Mouse (Mus musculus) heart, embryonic 11.5 days (tissue): ENCODE results near the gene Pkp4. TPM values are rescaled to one million over a fixed set of nuclear protein-coding genes. Genes with fewer than 3 reads are reported as not detected.
A peak's percentile ranks its signal among the peaks of the same experiment; 100 is the strongest.

ENCODE experiments used
- ATAC-seq: fragments of 200-750 bp; cut with Nextera tagmentation; replicated peaks from 2 replicates; pipeline ENCODE4 v1.8.0; 2017; ENCODE audit warnings: moderate library complexity; ENCODE audit not compliant: insufficient number of reproducible peaks, low FRiP score, low TSS enrichment
- H3K27ac ChIP-seq: fragments of 300-500 bp; sonication (generic); 2 replicates; pipeline ENCODE4 v1.5.1; 2014; ENCODE audit warnings: mild to moderate bottlenecking, low read depth, low read length
- H3K27me3 ChIP-seq: fragments of 300-500 bp; sonication (generic); 2 replicates; pipeline ENCODE4 v1.6.1; 2014; ENCODE audit warnings: mild to moderate bottlenecking, low read length, mixed read lengths; ENCODE audit not compliant: control insufficient read depth, insufficient read depth
- H3K36me3 ChIP-seq: fragments of 300-500 bp; sonication (generic); 2 replicates; pipeline ENCODE4 v1.6.1; 2014; ENCODE audit warnings: mild to moderate bottlenecking, low read length, moderate library complexity, mixed read lengths; ENCODE audit not compliant: control insufficient read depth, insufficient read depth
- H3K4me1 ChIP-seq: fragments of 300-500 bp; sonication (generic); 2 replicates; pipeline ENCODE4 v1.6.1; 2014; ENCODE audit warnings: low read length; ENCODE audit not compliant: control insufficient read depth, insufficient read depth
- H3K4me2 ChIP-seq: fragments of 300-500 bp; sonication (generic); 2 replicates; pipeline ENCODE4 v1.6.1; 2014; ENCODE audit warnings: mild to moderate bottlenecking, moderate library complexity
- H3K4me3 ChIP-seq: fragments of 300-500 bp; sonication (generic); 2 replicates; pipeline ENCODE4 v1.5.1; 2014; ENCODE audit warnings: low read depth, low read length
- H3K9ac ChIP-seq: fragments of 300-500 bp; sonication (generic); 2 replicates; pipeline ENCODE4 v1.6.1; 2014; ENCODE audit warnings: mild to moderate bottlenecking, low read depth, low read length, moderate library complexity
- H3K9me3 ChIP-seq: fragments of 300-500 bp; sonication (generic); replicated peaks from 2 replicates; pipeline ENCODE4 v1.6.1; 2016; ENCODE audit warnings: low read length; ENCODE audit not compliant: control insufficient read depth
- WGBS: fragments of 180-500 bp; shearing (Covaris S2); extraction: QIAGEN DNeasy Blood & Tissue Kit; methylation state at CpG from one replicate; pipeline ENCODE4 v1.1.7; 2014; ENCODE audit not compliant: insufficient replicate concordance; 5-methylcytosine and 5-hydroxymethylcytosine counted together
- polyA plus RNA-seq: library from polyadenylated mRNA; unstranded; fragments of >200 nt; fragmentation: Nextera tagmentation; extraction: Ambion mirVana; gene quantifications from 2 replicates; pipeline ENCODE4 v1.2.1, GENCODE M21; 2014

Pkp4 gene
- polyA plus RNA-seq, 1 experiment from 2014 or later, result 37.6 TPM

GRCm38 (mm10) chr2:59161441-59162284, 1.0 kb downstream of the Pkp4 start:
- peak overlapping the region; percentile 79 for H3K4me2 ChIP-seq
- peak; percentile 73 for ATAC-seq
- WGBS, result under 1% methylated on average over 71 of the region's 74 CpGs
- peak overlapping the region; percentile 91 for H3K9ac ChIP-seq
- peak overlapping the region; percentile 95 for H3K27ac ChIP-seq
- peaks cover 15% of the 10 kb centered on the region; the same call in 1 of the 2 replicates for H3K4me1 ChIP-seq
- no peaks in the 10 kb centered on the region for H3K36me3 ChIP-seq
- peak overlapping the region; percentile 86 for H3K4me3 ChIP-seq
- no peaks in the 10 kb centered on the region for H3K27me3 ChIP-seq
- H3K9me3 ChIP-seq, result no peaks in the 10 kb centered on the region

DNA sequence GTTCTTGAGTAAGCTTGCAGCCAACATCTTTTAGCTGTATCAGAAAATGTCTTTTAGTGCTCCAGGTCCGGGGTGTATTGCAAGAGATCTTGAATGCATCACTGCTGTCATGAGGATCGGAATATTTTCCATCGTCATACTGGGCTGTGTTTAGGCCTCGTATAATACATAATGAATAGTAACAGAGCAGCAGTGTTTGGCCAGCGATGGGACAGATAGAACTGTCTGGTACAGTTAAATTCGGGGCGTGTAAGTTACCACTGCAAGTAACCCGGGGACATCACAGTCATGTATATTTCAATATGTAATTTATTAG, 1.6 kb downstream of the Pkp4 start:
- no peak for ATAC-seq
- Histone ChIP-seq H3K36me3 (no peaks in the 10 kb centered on the region), H3K27me3 (no peaks in the 10 kb centered on the region), H3K9ac (peak overlapping the region; percentile 91), H3K4me3 (peak overlapping the region; percentile 86), H3K9me3 (no peaks in the 10 kb centered on the region), H3K27ac (peak overlapping the region; percentile 95; the same call in 1 of the 2 replicates), H3K4me2 (peak overlapping the region; percentile 79), H3K4me1 (peaks cover 16% of the 10 kb centered on the region; the same call in 1 of the 2 replicates)
- WGBS, result 30% methylated on average over 8 of the region's 8 CpGs

DNA sequence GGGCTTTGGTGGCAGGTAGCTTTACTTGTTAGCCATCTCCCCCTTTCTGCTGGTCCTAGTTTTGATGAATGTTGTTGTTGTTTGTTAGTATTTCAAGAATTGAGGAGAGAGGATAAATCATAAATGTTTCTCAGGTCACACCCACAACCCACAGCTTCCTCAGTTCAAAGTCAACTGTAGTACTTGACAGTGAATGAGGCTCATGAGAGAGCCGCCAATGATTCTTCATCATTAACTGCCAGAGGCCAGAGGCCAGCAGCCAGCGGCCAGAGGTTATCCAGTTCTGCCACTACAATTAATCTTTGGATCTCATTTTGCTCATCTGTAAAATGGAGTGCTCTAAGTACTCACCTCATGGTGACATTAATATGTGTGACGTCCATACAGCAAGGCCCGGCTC, 6.3 kb downstream of the Pkp4 start:
- Histone ChIP-seq H3K36me3 (no peaks in the 10 kb centered on the region), H3K4me2 (no peak overlapping the region), H3K27ac (no peak overlapping the region), H3K4me3 (no peak overlapping the region), H3K9me3 (no peaks in the 10 kb centered on the region), H3K9ac (no peak overlapping the region), H3K27me3 (no peaks in the 10 kb centered on the region), H3K4me1 (peaks cover 25% of the 10 kb centered on the region)
- ATAC-seq, result no peak
- 69% methylated on average over 4 of the region's 4 CpGs for WGBS

DNA sequence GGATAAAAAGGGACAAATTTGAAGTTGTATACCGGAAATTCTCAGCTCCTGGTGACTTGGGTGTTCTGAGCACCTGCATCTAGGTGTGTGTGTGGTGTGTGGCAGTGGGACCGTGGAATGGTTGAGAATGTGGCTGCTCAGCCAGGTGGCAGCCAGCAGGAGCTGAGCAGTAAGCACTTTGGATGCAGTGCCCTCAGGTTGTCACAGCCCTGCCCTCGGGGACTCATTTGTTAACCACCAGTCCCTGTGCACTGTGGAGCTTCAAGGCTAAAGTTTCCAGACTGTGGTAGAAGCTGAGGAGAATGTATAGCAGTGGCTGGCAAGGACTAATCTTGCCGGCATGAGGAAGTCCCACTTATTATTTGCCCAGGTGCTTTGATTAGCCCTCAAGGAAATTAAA, 7.2 kb downstream of the Pkp4 start:
- Histone ChIP-seq H3K4me1 (peaks cover 26% of the 10 kb centered on the region), H3K9ac (no peak overlapping the region), H3K4me3 (no peak overlapping the region), H3K27me3 (no peaks in the 10 kb centered on the region), H3K36me3 (no peaks in the 10 kb centered on the region), H3K27ac (no peak overlapping the region), H3K9me3 (no peaks in the 10 kb centered on the region), H3K4me2 (no peak overlapping the region)
- no peak for ATAC-seq
- 79% methylated on average over 4 of the region's 4 CpGs for WGBS

GRCm38 (mm10) chr2:59169572-59170207, 9.0 kb downstream of the Pkp4 start:
- ATAC-seq, result no peak
- H3K4me3 ChIP-seq, result no peak overlapping the region
- H3K27me3 ChIP-seq, result no peaks in the 10 kb centered on the region
- peaks cover 17% of the 10 kb centered on the region for H3K4me1 ChIP-seq
- 54% methylated on average over 9 of the region's 9 CpGs for WGBS
- H3K27ac ChIP-seq, result no peak overlapping the region
- H3K36me3 ChIP-seq, result no peaks in the 10 kb centered on the region
- H3K9me3 ChIP-seq, result no peaks in the 10 kb centered on the region
- no peak overlapping the region for H3K9ac ChIP-seq
- H3K4me2 ChIP-seq, result no peak overlapping the region

GRCm38 (mm10) chr2:59170208-59170589, 9.5 kb downstream of the Pkp4 start:
- H3K4me3 ChIP-seq, result no peak overlapping the region
- H3K36me3 ChIP-seq, result no peaks in the 10 kb centered on the region
- ATAC-seq, result no peak
- peaks cover 17% of the 10 kb centered on the region for H3K4me1 ChIP-seq
- H3K27me3 ChIP-seq, result no peaks in the 10 kb centered on the region
- H3K9me3 ChIP-seq, result no peaks in the 10 kb centered on the region
- H3K27ac ChIP-seq, result no peak overlapping the region
- no peak overlapping the region for H3K9ac ChIP-seq
- 58% methylated on average over 3 of the region's 3 CpGs for WGBS
- no peak overlapping the region for H3K4me2 ChIP-seq

DNA sequence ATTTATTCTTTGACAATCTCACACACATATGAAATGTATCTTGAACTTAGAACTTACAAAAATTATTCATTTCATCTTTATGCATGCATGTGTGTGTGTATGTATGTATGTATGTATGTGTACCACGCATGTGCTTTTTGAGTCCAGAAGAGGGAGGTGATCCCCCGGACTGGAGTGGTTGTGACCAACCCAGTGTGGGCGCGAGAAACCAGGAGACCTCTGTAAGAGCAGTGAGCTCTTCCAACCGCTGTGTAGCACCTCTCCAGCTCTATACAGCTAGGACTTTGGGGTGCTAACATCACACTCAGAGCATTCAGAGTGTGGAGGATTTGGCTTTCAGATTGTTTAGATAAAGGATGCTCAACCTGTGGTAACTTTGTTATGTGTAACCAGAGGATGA, 9.9 kb downstream of the Pkp4 start:
- no peak overlapping the region for H3K4me3 ChIP-seq
- no peak overlapping the region for H3K4me2 ChIP-seq
- no peaks in the 10 kb centered on the region for H3K9me3 ChIP-seq
- WGBS, result 97% methylated on average over 5 of the region's 5 CpGs
- no peaks in the 10 kb centered on the region for H3K36me3 ChIP-seq
- peaks cover 17% of the 10 kb centered on the region for H3K4me1 ChIP-seq
- no peak for ATAC-seq
- no peak overlapping the region for H3K9ac ChIP-seq
- no peaks in the 10 kb centered on the region for H3K27me3 ChIP-seq
- no peak overlapping the region for H3K27ac ChIP-seq

DNA sequence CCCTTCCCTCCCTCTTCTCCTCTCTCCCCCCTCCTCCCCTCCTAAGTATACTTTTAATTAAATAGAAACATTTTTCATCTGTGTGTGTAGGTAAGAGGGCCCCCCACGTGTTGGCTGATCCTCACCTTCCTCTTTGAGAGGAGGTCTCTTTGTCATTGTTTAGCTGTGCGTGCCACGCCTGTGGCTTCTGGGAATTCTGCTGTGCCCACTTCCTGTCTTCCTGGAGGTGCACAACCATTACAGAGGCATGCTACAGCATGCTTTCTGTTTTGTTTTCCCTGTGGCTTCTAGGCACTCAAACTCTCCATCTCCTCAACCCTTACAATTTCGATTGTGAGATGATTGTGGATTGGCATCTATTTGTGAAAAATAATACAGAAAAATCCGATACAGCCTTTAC, 10.9 kb downstream of the Pkp4 start:
- 65% methylated on average over 5 of the region's 5 CpGs for WGBS
- Histone ChIP-seq H3K4me1 (peaks cover 17% of the 10 kb centered on the region), H3K36me3 (no peaks in the 10 kb centered on the region), H3K4me2 (no peak overlapping the region), H3K27me3 (no peaks in the 10 kb centered on the region), H3K9me3 (no peaks in the 10 kb centered on the region), H3K4me3 (no peak overlapping the region), H3K27ac (no peak overlapping the region), H3K9ac (no peak overlapping the region)
- ATAC-seq, result no peak

GRCm38 (mm10) chr2:59175926-59176325, 15.3 kb downstream of the Pkp4 start:
- no peak overlapping the region for H3K27ac ChIP-seq
- H3K27me3 ChIP-seq, result no peaks in the 10 kb centered on the region
- peaks cover 29% of the 10 kb centered on the region for H3K4me1 ChIP-seq
- no peaks in the 10 kb centered on the region for H3K36me3 ChIP-seq
- H3K9me3 ChIP-seq, result no peaks in the 10 kb centered on the region
- no peak for ATAC-seq
- H3K4me2 ChIP-seq, result no peak overlapping the region
- no peak overlapping the region for H3K9ac ChIP-seq
- 95% methylated on average over 6 of the region's 6 CpGs for WGBS
- no peak overlapping the region for H3K4me3 ChIP-seq
